Mouse (Mus musculus): ENCODE results near the gene Grik3. TPM values are rescaled to one million over a fixed set of nuclear protein-coding genes. Genes with fewer than 3 reads are reported as not detected.

The Grik3 gene
- polyA plus RNA-seq, 1 experiment from 2014 or later, result 0.01 TPM

- H3K9me3 ChIP-seq (replicated peaks; ENCODE audit: low read length), result no peaks in the 10 kb centered on the region
- DNase-seq (ENCODE audit: low spot score) (no peak), ATAC-seq (replicated peaks; ENCODE audit: low FRiP score, low read depth) (no peak)
- TF ChIP-seq CTCF (IDR thresholded peaks at IDR 0.05; ENCODE audit: low read depth), result no peak
- H3K27ac ChIP-seq, result no peak overlapping the region
- no peaks in the 10 kb centered on the region for H3K36me3 ChIP-seq (ENCODE audit: insufficient read depth, low read length)
- 35% methylated on average over 6 of the region's 6 CpGs for WGBS
- H3K4me3 ChIP-seq (replicated peaks; ENCODE audit: low read depth, low read length), result no peak overlapping the region
- no peak overlapping the region for H3K9ac ChIP-seq (ENCODE audit: low read depth, low read length)
- no peaks in the 10 kb centered on the region for H3K4me1 ChIP-seq (replicated peaks; ENCODE audit: insufficient read depth, low read length)
- H3K4me2 ChIP-seq (ENCODE audit: low read length), result no peak overlapping the region
- H3K27me3 ChIP-seq (ENCODE audit: insufficient read depth, low read length), result no peaks in the 10 kb centered on the region; the same call in 1 of the 2 replicates
Observed at GRCm38 (mm10) chr4:125717881-125718280, 227.4 kb downstream of the Grik3 start.

GRCm38 (mm10) chr4:125718429-125719140 lies 228.1 kb downstream of the Grik3 start:
- no peak overlapping the region for H3K9ac ChIP-seq (ENCODE audit: low read depth, low read length)
- TF ChIP-seq CTCF (IDR thresholded peaks at IDR 0.05; ENCODE audit: low read depth), result no peak

GRCm38 (mm10) chr4:125726241-125726640 lies 235.7 kb downstream of the Grik3 start:
- no peaks in the 10 kb centered on the region; the same call in 1 of the 2 replicates for H3K27me3 ChIP-seq (ENCODE audit: insufficient read depth, low read length)
- no peak overlapping the region for H3K9ac ChIP-seq (ENCODE audit: low read depth, low read length)
- no peak overlapping the region for H3K27ac ChIP-seq
- DNase-seq (ENCODE audit: low spot score) (no peak), ATAC-seq (replicated peaks; ENCODE audit: low FRiP score, low read depth) (no peak)
- no peaks in the 10 kb centered on the region for H3K36me3 ChIP-seq (ENCODE audit: insufficient read depth, low read length)
- TF ChIP-seq CTCF (IDR thresholded peaks at IDR 0.05; ENCODE audit: low read depth), result no peak
- WGBS, result 100% methylated on average over 1 of the region's 1 CpGs
- H3K9me3 ChIP-seq (replicated peaks; ENCODE audit: low read length), result no peaks in the 10 kb centered on the region
- peaks cover 7% of the 10 kb centered on the region; the same call in 1 of the 2 replicates for H3K4me1 ChIP-seq (replicated peaks; ENCODE audit: insufficient read depth, low read length)
- H3K4me2 ChIP-seq (ENCODE audit: low read length), result no peak overlapping the region
- no peak overlapping the region for H3K4me3 ChIP-seq (replicated peaks; ENCODE audit: low read depth, low read length)

More at GRCm38 (mm10) chr4:125718429-125719140, 228.1 kb downstream of the Grik3 start:
- Histone ChIP-seq H3K36me3 (ENCODE audit: insufficient read depth, low read length) (no peaks in the 10 kb centered on the region), H3K4me1 (replicated peaks; ENCODE audit: insufficient read depth, low read length) (no peaks in the 10 kb centered on the region), H3K27me3 (ENCODE audit: insufficient read depth, low read length) (no peaks in the 10 kb centered on the region; the same call in 1 of the 2 replicates), H3K4me2 (ENCODE audit: low read length) (no peak overlapping the region), H3K27ac (no peak overlapping the region), H3K4me3 (replicated peaks; ENCODE audit: low read depth, low read length) (no peak overlapping the region), H3K9me3 (replicated peaks; ENCODE audit: low read length) (no peaks in the 10 kb centered on the region)
- 16% methylated on average over 18 of the region's 18 CpGs for WGBS
- no peak for DNase-seq (ENCODE audit: low spot score)
- ATAC-seq (replicated peaks; ENCODE audit: low FRiP score, low read depth), result peak; percentile 40; the same call in 1 of the 2 replicates

GRCm38 (mm10) chr4:125727030-125727429 lies 236.5 kb downstream of the Grik3 start:
- H3K36me3 ChIP-seq (ENCODE audit: insufficient read depth, low read length), result no peaks in the 10 kb centered on the region
- peaks cover 7% of the 10 kb centered on the region; the same call in 1 of the 2 replicates for H3K4me1 ChIP-seq (replicated peaks; ENCODE audit: insufficient read depth, low read length)
- DNase-seq (ENCODE audit: low spot score) (no peak), ATAC-seq (replicated peaks; ENCODE audit: low FRiP score, low read depth) (no peak)
- H3K27ac ChIP-seq, result no peak overlapping the region
- 10% methylated on average over 10 of the region's 10 CpGs for WGBS
- H3K9me3 ChIP-seq (replicated peaks; ENCODE audit: low read length), result no peaks in the 10 kb centered on the region
- no peak overlapping the region for H3K4me2 ChIP-seq (ENCODE audit: low read length)
- H3K9ac ChIP-seq (ENCODE audit: low read depth, low read length), result no peak overlapping the region
- no peaks in the 10 kb centered on the region; the same call in 1 of the 2 replicates for H3K27me3 ChIP-seq (ENCODE audit: insufficient read depth, low read length)
- TF ChIP-seq CTCF (IDR thresholded peaks at IDR 0.05; ENCODE audit: low read depth), result no peak
- no peak overlapping the region for H3K4me3 ChIP-seq (replicated peaks; ENCODE audit: low read depth, low read length)

- H3K27me3 ChIP-seq (ENCODE audit: insufficient read depth, low read length), result no peaks in the 10 kb centered on the region; the same call in 1 of the 2 replicates
- no peak overlapping the region for H3K27ac ChIP-seq
- H3K9ac ChIP-seq (ENCODE audit: low read depth, low read length), result no peak overlapping the region
- no peaks in the 10 kb centered on the region for H3K36me3 ChIP-seq (ENCODE audit: insufficient read depth, low read length)
- H3K4me3 ChIP-seq (replicated peaks; ENCODE audit: low read depth, low read length), result no peak overlapping the region
- no peak for TF ChIP-seq CTCF (IDR thresholded peaks at IDR 0.05; ENCODE audit: low read depth)
- H3K4me1 ChIP-seq (replicated peaks; ENCODE audit: insufficient read depth, low read length), result peaks cover 7% of the 10 kb centered on the region; the same call in 1 of the 2 replicates
- ATAC-seq (replicated peaks; ENCODE audit: low FRiP score, low read depth), result no peak
- no peak for DNase-seq (ENCODE audit: low spot score)
- H3K9me3 ChIP-seq (replicated peaks; ENCODE audit: low read length), result no peaks in the 10 kb centered on the region
- no peak overlapping the region for H3K4me2 ChIP-seq (ENCODE audit: low read length)
- WGBS, result 19% methylated on average over 4 of the region's 4 CpGs
Observed at GRCm38 (mm10) chr4:125727626-125728025, 237.1 kb downstream of the Grik3 start.

GRCm38 (mm10) chr4:125728091-125728863 lies 237.8 kb downstream of the Grik3 start:
- H3K4me3 ChIP-seq (replicated peaks; ENCODE audit: low read depth, low read length), result no peak overlapping the region
- H3K4me2 ChIP-seq (ENCODE audit: low read length), result peak overlapping the region; percentile 31
- H3K27ac ChIP-seq, result no peak overlapping the region
- no peaks in the 10 kb centered on the region for H3K9me3 ChIP-seq (replicated peaks; ENCODE audit: low read length)
- DNase-seq (ENCODE audit: low spot score), result no peak
- no peaks in the 10 kb centered on the region for H3K36me3 ChIP-seq (ENCODE audit: insufficient read depth, low read length)
- no peak for TF ChIP-seq CTCF (IDR thresholded peaks at IDR 0.05; ENCODE audit: low read depth)
- no peak overlapping the region for H3K9ac ChIP-seq (ENCODE audit: low read depth, low read length)
- H3K27me3 ChIP-seq (ENCODE audit: insufficient read depth, low read length), result no peaks in the 10 kb centered on the region; the same call in 1 of the 2 replicates
- WGBS, result 14% methylated on average over 15 of the region's 15 CpGs
- ATAC-seq (replicated peaks; ENCODE audit: low FRiP score, low read depth), result no peak
- peaks cover 7% of the 10 kb centered on the region; the same call in 1 of the 2 replicates for H3K4me1 ChIP-seq (replicated peaks; ENCODE audit: insufficient read depth, low read length)
